Mouse (Mus musculus): ENCODE results near the gene Ifit1.

DNA sequence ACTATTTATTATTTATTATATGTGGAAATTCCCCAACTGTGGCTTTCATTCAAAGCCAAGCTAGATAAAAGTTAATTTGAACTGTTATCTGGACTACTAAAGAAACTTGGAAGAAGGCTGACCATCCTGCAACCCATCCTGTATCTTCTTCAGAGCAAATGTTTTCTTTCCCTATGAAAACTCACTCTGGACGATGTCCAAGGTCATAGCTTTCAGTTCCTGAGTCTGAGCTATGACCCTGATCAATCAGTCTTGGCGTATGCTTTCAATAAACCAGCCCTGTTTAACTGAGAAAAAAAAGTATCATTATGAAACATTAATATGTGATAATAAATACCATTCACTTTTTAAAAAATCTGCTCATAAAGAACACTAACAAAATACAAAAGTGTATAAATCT lies 56.8 kb downstream of the Ifit1 start:
- TF ChIP-seq CTCF (IDR thresholded peaks at IDR 0.05; ENCODE audit: extremely low read depth, insufficient read depth, insufficient read length, insufficient replicate concordance) (no peak), POLR2A (IDR thresholded peaks at IDR 0.05; ENCODE audit: low read depth, low read length) (no peak)

Data from spleen, adult 2 months (tissue).